Mouse (Mus musculus) heart, adult 2 months (tissue): Measurements from ENCODE around the gene Ttc1.

Experiments
- CTCF ChIP-seq: fragments of 200-600 bp; IDR thresholded peaks from 2 replicates; pipeline ENCODE4 v1.8.1; 2022; ENCODE audit warnings: antibody characterized with exemption, mild to moderate bottlenecking, moderate library complexity
- EP300 ChIP-seq: fragments of 200-500 bp; IDR thresholded peaks from 2 replicates; pipeline ENCODE4 v1.6.1; 2011; ENCODE audit warnings: low read depth, low read length, control low read depth; ENCODE audit not compliant: insufficient read depth
- POLR2A ChIP-seq: fragments of 200-500 bp; IDR thresholded peaks from 2 replicates; pipeline ENCODE4 v1.6.1; 2011; ENCODE audit warnings: mild to moderate bottlenecking, low read depth, low read length, control low read depth; ENCODE audit not compliant: insufficient read depth

DNA sequence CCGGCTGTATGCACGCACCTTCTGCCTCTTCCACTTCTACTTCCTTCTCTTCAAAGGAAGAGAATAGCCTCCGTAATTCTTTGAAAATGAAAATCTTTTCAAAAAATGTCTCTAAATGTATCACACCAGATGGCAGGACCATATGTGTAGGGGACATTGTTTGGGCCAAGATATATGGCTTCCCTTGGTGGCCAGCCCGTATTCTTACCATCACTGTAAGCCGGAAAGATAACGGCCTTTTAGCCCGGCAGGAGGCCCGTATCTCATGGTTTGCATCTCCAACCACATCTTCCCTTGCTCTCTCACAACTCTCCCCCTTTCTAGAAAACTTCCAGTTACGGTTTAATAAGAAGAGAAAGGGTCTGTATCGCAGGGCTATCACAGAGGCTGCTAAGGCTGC is 42.1 kb downstream of the Ttc1 start:
- TF ChIP-seq EP300 (no peak), CTCF (no peak), POLR2A (no peak)
